Mouse (Mus musculus) layer of hippocampus, adult 11-12 months (tissue): ENCODE measurements around the gene Serpina3a.
A peak's percentile ranks its signal among the peaks of the same experiment; 100 is the strongest.
"Not testable (repeated sequence)": the region's sequence is repeated elsewhere in the genome, so short reads cannot be mapped to it uniquely, and the experiment has no call there.

Source experiments
- DNase-seq: peaks from one replicate; pipeline ENCODE4 v3.0.0; 2022; ENCODE audit warnings: low spot score

Serpina3a gene

DNA sequence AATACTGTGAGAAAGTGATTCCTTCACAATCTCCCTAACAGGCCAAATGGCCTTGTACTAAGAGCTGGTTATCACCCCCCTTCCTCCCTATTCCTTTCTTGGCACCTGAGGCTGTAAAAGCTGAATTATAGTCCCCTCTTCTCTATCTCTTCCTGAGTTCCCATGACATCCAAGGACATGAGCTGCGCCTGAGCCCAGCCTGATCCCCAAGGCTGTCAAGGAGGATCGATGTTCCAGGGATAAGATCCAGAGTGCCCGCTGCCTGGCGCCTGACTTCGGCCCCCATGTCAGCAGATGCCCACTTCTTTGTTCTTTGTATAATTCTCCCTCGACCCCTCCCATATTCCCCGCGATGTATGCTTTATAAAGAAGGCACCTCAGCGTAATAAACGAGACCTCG is at the start of gene Serpina3a:
Gene Serpina3a, plus strand, starts transcription at position 392 of the 400 bp plus-strand sequence.
- DNase-seq, result not testable (repeated sequence)

DNA sequence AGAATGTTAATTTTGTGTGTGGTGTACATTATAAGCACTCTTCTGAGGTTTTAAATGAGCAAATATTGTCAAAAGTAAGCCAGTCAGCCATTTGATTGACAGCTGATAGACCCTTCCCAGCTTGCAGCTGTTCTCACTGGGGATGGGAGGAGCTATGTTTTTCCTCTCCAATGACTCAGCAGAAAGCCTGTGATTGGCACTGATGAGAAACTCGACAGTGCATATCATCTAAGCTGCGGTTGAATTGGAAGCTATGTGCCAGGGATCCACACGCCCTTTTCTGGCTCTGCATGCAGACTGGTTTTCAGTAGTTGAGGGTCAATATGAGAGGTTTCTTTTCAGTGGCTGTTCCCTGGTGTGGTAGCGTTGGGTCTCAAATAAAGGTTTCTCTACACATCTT is 48.0 kb upstream of the Serpina3a start:
- DNase-seq, result no peak

GRCm38 (mm10) chr12:104064996-104065395 is 47.5 kb upstream of the Serpina3a start:
- DNase-seq, result no peak

GRCm38 (mm10) chr12:104066241-104066640 is 46.3 kb upstream of the Serpina3a start:
- peak; percentile 65 for DNase-seq

DNA sequence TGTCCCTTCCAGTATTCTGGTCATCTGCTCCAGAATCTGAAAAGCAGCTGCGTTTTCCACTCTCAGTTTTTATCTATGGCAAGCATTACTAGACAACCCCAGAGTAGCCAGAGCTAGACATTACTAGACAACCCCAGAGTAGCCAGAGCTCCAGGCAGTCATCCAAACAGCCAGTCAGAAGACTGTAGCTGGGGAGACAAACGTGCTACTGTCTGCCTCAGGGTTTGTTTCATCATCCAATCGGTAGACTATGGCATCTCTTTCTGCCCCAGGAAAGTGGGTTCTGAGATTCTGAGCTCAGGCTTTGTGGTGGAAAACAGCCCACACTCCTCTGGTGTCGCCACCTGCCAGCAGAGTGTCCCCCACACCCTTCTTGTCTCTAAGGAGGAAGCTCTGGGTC is 45.0 kb upstream of the Serpina3a start:
- peak; percentile 81 for DNase-seq

- peak; percentile 88 for DNase-seq
Measured at GRCm38 (mm10) chr12:104069620-104070019, 42.9 kb upstream of the Serpina3a start.

GRCm38 (mm10) chr12:104071708-104072107 is 40.8 kb upstream of the Serpina3a start:
- DNase-seq, result no peak

DNA sequence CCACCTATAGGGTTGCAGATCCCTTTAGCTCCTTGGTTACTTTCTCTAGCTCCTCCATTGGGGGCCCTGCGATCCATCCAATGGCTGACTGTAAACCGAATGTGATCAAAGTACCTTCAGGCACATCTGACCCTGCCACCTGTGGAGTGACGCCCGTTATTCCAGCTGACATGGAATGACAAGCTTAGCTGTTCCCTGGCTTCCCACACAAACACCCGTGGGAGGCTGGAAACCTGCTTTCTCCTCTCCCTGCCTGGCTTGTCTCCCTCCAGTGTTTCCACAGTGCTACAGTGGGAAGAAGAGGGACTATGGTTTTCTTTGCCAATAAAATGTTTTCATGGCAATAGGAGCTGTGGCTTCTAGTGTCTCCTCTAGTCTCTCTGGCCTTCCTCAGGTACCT is 40.2 kb upstream of the Serpina3a start:
- DNase-seq, result peak; percentile 50

- DNase-seq, result no peak
Measured at GRCm38 (mm10) chr12:104090119-104090518, 22.4 kb upstream of the Serpina3a start.

- DNase-seq, result no peak
Measured at GRCm38 (mm10) chr12:104091303-104091702, 21.2 kb upstream of the Serpina3a start.

DNA sequence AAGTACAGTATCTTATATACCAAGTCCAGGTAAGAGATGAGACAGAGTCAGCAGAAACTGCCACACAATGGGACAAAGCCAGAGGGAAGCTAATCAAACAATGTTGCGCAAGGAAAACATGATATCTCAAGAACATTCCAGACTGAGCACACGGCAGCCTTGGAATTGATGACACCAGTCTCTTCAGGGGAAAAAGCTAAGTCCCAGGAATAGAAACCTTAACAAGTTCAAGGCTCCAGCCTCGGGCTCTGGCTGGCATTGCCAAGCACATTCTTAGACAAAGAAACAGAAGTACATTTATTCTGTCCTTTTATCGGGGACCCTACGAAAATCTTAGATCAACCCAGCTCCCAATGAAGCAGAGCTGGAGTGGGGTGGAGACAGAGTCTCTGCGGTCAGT is 11.8 kb upstream of the Serpina3a start, which contains the start of gene Serpina5:
Gene Serpina5, plus strand, starts transcription at position 346 of the 400 bp plus-strand sequence.
- DNase-seq, result no peak

DNA sequence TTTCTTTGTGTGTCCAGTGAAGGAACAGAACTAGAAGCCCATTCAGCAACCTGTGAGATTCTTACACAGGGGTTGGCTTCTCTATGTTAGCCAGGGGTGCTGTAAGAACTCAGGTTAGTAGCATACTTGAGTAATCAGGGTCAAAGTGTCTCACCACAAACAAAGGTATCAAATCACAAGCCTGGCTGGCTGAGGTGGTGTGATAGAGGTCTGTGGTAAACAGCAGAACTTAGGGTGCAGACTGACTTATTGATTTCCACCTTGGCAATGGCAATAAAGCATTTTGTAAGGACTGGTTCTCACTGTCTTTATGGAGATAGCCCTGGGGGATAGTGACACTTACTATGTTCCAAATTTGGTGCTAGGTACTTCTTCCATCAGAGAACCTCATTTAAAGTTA is 6.7 kb upstream of the Serpina3a start:
- no peak for DNase-seq

GRCm38 (mm10) chr12:104106919-104107318 is 5.6 kb upstream of the Serpina3a start:
- no peak for DNase-seq

- no peak for DNase-seq
Measured at GRCm38 (mm10) chr12:104108507-104108906, 4.0 kb upstream of the Serpina3a start.

- no peak for DNase-seq
Measured at GRCm38 (mm10) chr12:104114921-104115579, 2.5 kb downstream of the Serpina3a start.

- DNase-seq, result no peak
Measured at GRCm38 (mm10) chr12:104123097-104123496, 10.6 kb downstream of the Serpina3a start.

- no peak for DNase-seq
Measured at GRCm38 (mm10) chr12:104123996-104124395, 11.5 kb downstream of the Serpina3a start.

- no peak for DNase-seq
Measured at GRCm38 (mm10) chr12:104125021-104125560, 12.6 kb downstream of the Serpina3a start.

DNA sequence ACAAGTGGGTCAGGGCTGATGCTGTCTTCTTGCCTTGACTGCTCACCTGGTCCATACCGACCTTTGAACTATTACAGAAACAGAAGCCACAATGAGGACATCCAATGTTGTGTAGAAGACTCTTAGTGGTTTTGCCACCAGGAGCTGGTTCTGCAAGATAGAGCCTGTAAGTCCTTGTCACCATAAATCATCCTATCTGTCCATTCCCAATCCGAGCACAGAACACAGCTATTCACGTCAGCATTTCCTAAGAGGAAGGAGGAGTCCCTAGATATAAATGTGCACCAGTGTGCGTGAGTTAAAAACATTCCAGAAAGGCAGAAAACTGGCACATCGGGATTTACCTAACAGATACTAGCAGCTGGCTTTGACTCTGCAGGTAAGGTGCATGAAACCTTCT is 15.2 kb downstream of the Serpina3a start, which contains the start of gene Serpina3b:
Gene Serpina3b, plus strand, starts transcription at position 301 of the 400 bp plus-strand sequence.
- DNase-seq, result no peak

DNA sequence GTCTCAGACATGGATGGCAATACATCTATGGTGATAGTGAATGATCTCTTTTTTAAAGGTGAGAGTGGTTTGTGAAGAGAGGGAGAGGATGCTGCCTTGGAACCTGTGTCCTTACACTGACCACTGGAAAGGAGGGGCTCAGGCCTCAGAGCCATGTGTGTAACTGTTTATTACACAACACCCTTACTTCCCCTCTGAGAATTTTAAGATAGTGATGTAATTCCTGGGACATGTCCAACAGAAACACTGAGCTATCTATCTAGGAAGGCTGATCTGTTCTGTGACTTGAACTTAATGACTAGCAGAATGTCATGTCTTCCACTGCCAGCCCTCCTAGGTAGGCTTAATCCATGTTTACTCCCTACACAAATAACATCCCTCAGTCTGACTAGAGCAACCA is 18.5 kb downstream of the Serpina3a start:
- DNase-seq, result no peak

GRCm38 (mm10) chr12:104138216-104138615 is 25.7 kb downstream of the Serpina3a start:
- DNase-seq, result no peak

DNA sequence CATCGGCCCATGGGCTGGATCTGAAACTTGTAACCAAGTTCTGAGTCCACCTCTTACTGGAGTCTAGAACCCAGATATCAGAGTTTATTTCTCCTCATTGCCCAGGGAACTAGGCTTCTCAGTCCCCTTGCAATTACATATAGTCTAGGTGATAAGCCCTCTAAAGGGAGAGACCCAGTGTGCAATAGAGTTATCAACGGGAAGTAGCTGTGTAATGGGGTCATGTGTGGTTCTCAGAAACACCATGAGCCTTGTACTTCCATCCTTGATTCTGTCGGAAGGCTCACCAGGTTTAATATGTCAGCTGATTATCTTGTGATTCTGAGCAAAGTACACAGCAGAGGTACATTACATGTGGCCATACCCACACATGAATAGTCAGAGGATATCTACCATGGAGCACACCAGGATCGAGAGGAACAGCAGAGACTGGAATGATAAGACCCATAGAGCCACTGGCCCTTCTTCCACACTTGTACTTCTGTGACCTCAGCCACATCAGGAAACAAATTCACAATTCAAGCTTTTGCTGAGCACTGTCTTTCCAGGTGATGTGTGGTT is 28.1 kb downstream of the Serpina3a start:
- DNase-seq, result no peak

GRCm38 (mm10) chr12:104141506-104141905 is 29.0 kb downstream of the Serpina3a start:
- DNase-seq, result no peak
